10 mouse cellular contexts compared by ENCODE assay signal in the genomic region with DNA sequence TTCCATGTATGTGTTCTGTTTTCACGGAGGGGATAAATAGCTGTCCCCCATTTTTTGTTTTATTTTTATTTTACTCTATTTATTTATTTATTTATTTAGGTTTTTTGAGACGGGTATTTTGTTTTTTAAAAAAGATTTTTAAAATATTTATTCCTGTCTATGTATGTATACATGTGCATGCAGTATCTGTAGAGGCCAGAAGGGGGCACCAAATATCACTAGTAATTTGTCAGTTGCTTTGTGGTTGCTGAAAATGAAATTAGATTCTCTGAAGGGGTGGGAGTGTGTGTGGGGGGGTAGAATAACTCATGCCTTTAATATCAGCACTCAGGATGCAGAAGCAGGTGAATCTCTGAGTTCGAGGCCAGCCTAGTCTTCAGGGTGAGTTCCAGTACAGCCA. TPM values are rescaled to one million over a fixed set of nuclear protein-coding genes. Genes with fewer than 3 reads are reported as not detected.
DNase-seq lines count a peak whose midpoint lies in the region; ATAC-seq and TF ChIP-seq lines count a peak whose summit lies in the region.
"Had no signal": no experiment of that assay in that cellular context is flagged by ENCODE, and none has a peak within 500 bp of the region (broad histone marks: within the 10 kb centered on the region; RNA-seq: fewer than 3 reads in every experiment).

No protein-coding gene starts in this region.

- TF ChIP-seq CTCF in bone marrow macrophage, adult 2 months (IDR thresholded peaks at IDR 0.05; ENCODE audit: low read depth, low read length) = 0 out of 2 replicates have a peak, but pooled peaks have one; percentile 19

- no peak overlapping the region for H3K4me3 ChIP-seq in bone marrow macrophage, adult 2 months (ENCODE audit: insufficient read depth, low read length)
- H3K4me3 ChIP-seq: heart, embryonic 15.5 days had no signal

- peaks cover 18% of the 10 kb centered on the region for H3K4me1 ChIP-seq in bone marrow macrophage, adult 2 months (ENCODE audit: control insufficient read depth, insufficient read depth, low read length)

- TF ChIP-seq POLR2A in bone marrow macrophage, adult 2 months (IDR thresholded peaks at IDR 0.05; ENCODE audit: borderline replicate concordance, low read depth, low read length) = no peak

- ATAC-seq in megakaryocyte progenitor cell, adult 5-6 weeks (replicated peaks; ENCODE audit: poor library complexity) = peak; percentile 51
- ATAC-seq in activated CD4-positive, CD25-positive, alpha-beta regulatory T cell, adult 4 months = no peak

- intact Hi-C loops in left cerebral cortex, postnatal 4 days (cut with DNase I) = no loop called here
- intact Hi-C loops in left cerebral cortex, postnatal 36 days (cut with DNase I) = loop anchor here (5.0 kb wide), 1 partner anchor 64 kb away; a partner anchor contains a TSS
- intact Hi-C loops in heart, postnatal 14 days (cut with DNase I) = loop anchor here (2.0 to 5.0 kb wide), 3 partner anchors 15 to 66 kb away; a partner anchor contains a TSS

- no peak overlapping the region for H3K27ac ChIP-seq in bone marrow macrophage, adult 2 months (ENCODE audit: insufficient read depth, low read depth, low read length)
- H3K27ac ChIP-seq: heart, embryonic 15.5 days had no signal

- DNase-seq in cerebellum, adult 18-20 months = peak; percentile 76 to 77
- DNase-seq in cerebellum, adult 9-11 months = no peak
- DNase-seq in left cerebral cortex, postnatal 4 days = peak; percentile 64
- DNase-seq in left cerebral cortex, postnatal 36 days (ENCODE audit: low spot score in 2 of 2) = no peak
- peak; percentile 54 to 78 for DNase-seq in heart, postnatal 14 days

RNA-seq across cellular contexts. Expression of a gene that starts 2.1 kb away (rescaled TPM):
- total RNA-seq in left cerebral cortex, postnatal 4 days (2021) = 1 to 10 TPM; 1.1 to 2.0 TPM
- total RNA-seq in left cerebral cortex, postnatal 36 days (2021) = 1 to 10 TPM; 5.7 to 6.1 TPM
- 3.3 and 4.7 TPM in 2 replicates for polyA plus RNA-seq in bone marrow macrophage, adult 2 months (2012; ENCODE audit: insufficient read depth, insufficient read length, missing spikeins)
- total RNA-seq in heart, postnatal 14 days (2021) = 1 to 10 TPM; 4.5 to 5.5 TPM
- 2.2 and 2.8 TPM in 2 replicates for total RNA-seq in megakaryocyte progenitor cell, adult 5-6 weeks (2015)
- total RNA-seq in megakaryocyte progenitor cell, adult 5-6 weeks (2017) = 0.30 and 0.75 TPM in 2 replicates
- polyA plus RNA-seq in activated CD4-positive, CD25-positive, alpha-beta regulatory T cell, adult 4 months (2017; shearing (Covaris generic)) = 1 to 10 TPM; 7.2 to 7.6 TPM

RNA-seq across cellular contexts. Expression of a gene that starts 8.6 kb away (rescaled TPM):
- 10 to 100 TPM; 17.6 to 19.9 TPM for total RNA-seq in left cerebral cortex, postnatal 4 days (2021)
- 10 to 100 TPM; 16.5 to 26.9 TPM for total RNA-seq in left cerebral cortex, postnatal 36 days (2021)
- polyA plus RNA-seq in bone marrow macrophage, adult 2 months (2012; ENCODE audit: insufficient read depth, insufficient read length, missing spikeins) = not detected in 2 replicates
- total RNA-seq in heart, postnatal 14 days (2021) = 10 to 100 TPM; 37.9 to 46.1 TPM
- total RNA-seq in megakaryocyte progenitor cell, adult 5-6 weeks (2015) = not detected in 2 replicates
- 0.04 and 0.98 TPM in 2 replicates for total RNA-seq in megakaryocyte progenitor cell, adult 5-6 weeks (2017)
- under 1 TPM; 0.10 to 0.28 TPM for polyA plus RNA-seq in activated CD4-positive, CD25-positive, alpha-beta regulatory T cell, adult 4 months (2017; shearing (Covaris generic))
- polyA plus RNA-seq: G1E had no signal

RNA-seq across cellular contexts. Expression of a gene that starts 9.1 kb away (rescaled TPM):
- total RNA-seq in left cerebral cortex, postnatal 4 days (2021) = 10 to 100 TPM; 16.4 to 23.8 TPM
- 10 to 100 TPM; 13.7 to 18.6 TPM for total RNA-seq in left cerebral cortex, postnatal 36 days (2021)
- 3.7 and 4.4 TPM in 2 replicates for polyA plus RNA-seq in bone marrow macrophage, adult 2 months (2012; ENCODE audit: insufficient read depth, insufficient read length, missing spikeins)
- 10 to 100 TPM; 51.9 to 61.2 TPM for total RNA-seq in heart, postnatal 14 days (2021)
- total RNA-seq in megakaryocyte progenitor cell, adult 5-6 weeks (2015) = 91.0 and 123 TPM in 2 replicates
- 46.3 and 54.1 TPM in 2 replicates for total RNA-seq in megakaryocyte progenitor cell, adult 5-6 weeks (2017)
- 10 to 100 TPM; 42.2 to 48.3 TPM for polyA plus RNA-seq in activated CD4-positive, CD25-positive, alpha-beta regulatory T cell, adult 4 months (2017; shearing (Covaris generic))

RNA-seq across cellular contexts. Expression of a gene that starts 39.0 kb away (rescaled TPM):
- total RNA-seq in left cerebral cortex, postnatal 4 days (2021) = 1 to 10 TPM in 1 of 2 experiments, under 1 TPM in 1; 0.72 to 1.7 TPM
- under 1 TPM; 0.47 to 0.70 TPM for total RNA-seq in left cerebral cortex, postnatal 36 days (2021)
- not detected in 2 replicates for polyA plus RNA-seq in bone marrow macrophage, adult 2 months (2012; ENCODE audit: insufficient read depth, insufficient read length, missing spikeins)
- not detected for total RNA-seq in heart, postnatal 14 days (2021)
- total RNA-seq in megakaryocyte progenitor cell, adult 5-6 weeks (2015) = not detected in 2 replicates
- not detected in 2 replicates for total RNA-seq in megakaryocyte progenitor cell, adult 5-6 weeks (2017)
- not detected for polyA plus RNA-seq in activated CD4-positive, CD25-positive, alpha-beta regulatory T cell, adult 4 months (2017; shearing (Covaris generic))
- total RNA-seq: G1E had no signal
- polyA plus RNA-seq: G1E; heart, embryonic 15.5 days had no signal

RNA-seq across cellular contexts. Expression of a gene that starts 42.4 kb away (rescaled TPM):
- total RNA-seq in left cerebral cortex, postnatal 4 days (2021) = 10 to 100 TPM; 35.3 to 36.6 TPM
- 10 to 100 TPM; 16.1 to 24.2 TPM for total RNA-seq in left cerebral cortex, postnatal 36 days (2021)
- 9.8 and 10.3 TPM in 2 replicates for polyA plus RNA-seq in bone marrow macrophage, adult 2 months (2012; ENCODE audit: insufficient read depth, insufficient read length, missing spikeins)
- 1 to 10 TPM; 7.6 to 7.7 TPM for total RNA-seq in heart, postnatal 14 days (2021)
- 24.8 and 31.3 TPM in 2 replicates for total RNA-seq in megakaryocyte progenitor cell, adult 5-6 weeks (2015)
- 34.9 and 48.8 TPM in 2 replicates for total RNA-seq in megakaryocyte progenitor cell, adult 5-6 weeks (2017)
- 10 to 100 TPM; 20.4 to 26.3 TPM for polyA plus RNA-seq in activated CD4-positive, CD25-positive, alpha-beta regulatory T cell, adult 4 months (2017; shearing (Covaris generic))

Comparison
In these comparisons a context has a peak if more than half of its experiments do, and no peak if none do; other contexts are left out.
1. DNase-seq: peak in cerebellum, adult 18-20 months (2 of 2), left cerebral cortex, postnatal 4 days (single experiment) and heart, postnatal 14 days (2 of 2); none in cerebellum, adult 9-11 months (single experiment) and left cerebral cortex, postnatal 36 days (0 of 2).
2. RNA of a gene that starts 8.6 kb away (total RNA-seq): 37.9 to 46.1 TPM in heart, postnatal 14 days, 16.5 to 26.9 TPM in left cerebral cortex, postnatal 36 days and 17.6 to 19.9 TPM in left cerebral cortex, postnatal 4 days; 0.04 to 0.98 TPM in megakaryocyte progenitor cell, adult 5-6 weeks; every median in the first group is over 4 times any median in the second.